Mouse (Mus musculus) G1E (cell line): ENCODE data around the gene Gm29427.

Source experiments
- CTCF ChIP-seq: IDR thresholded peaks from 2 replicates; pipeline ENCODE4 v1.5.1; 2012; ENCODE audit warnings: low read depth, low read length, inconsistent platforms, mixed read lengths
- GATA1 ChIP-seq: IDR thresholded peaks from 2 replicates; pipeline ENCODE4 v1.6.1; 2012; ENCODE audit warnings: borderline replicate concordance, low read length, inconsistent platforms, mixed read lengths
- POLR2AphosphoS5 ChIP-seq: IDR thresholded peaks from 2 replicates; pipeline ENCODE4 v1.6.1; 2012; ENCODE audit warnings: low read depth, low read length, inconsistent platforms; ENCODE audit not compliant: insufficient replicate concordance
- TAL1 ChIP-seq: conservative IDR thresholded peaks from 2 replicates; pipeline ENCODE4 v1.6.1; 2012; ENCODE audit warnings: low read depth, low read length, inconsistent platforms, mixed read lengths

DNA sequence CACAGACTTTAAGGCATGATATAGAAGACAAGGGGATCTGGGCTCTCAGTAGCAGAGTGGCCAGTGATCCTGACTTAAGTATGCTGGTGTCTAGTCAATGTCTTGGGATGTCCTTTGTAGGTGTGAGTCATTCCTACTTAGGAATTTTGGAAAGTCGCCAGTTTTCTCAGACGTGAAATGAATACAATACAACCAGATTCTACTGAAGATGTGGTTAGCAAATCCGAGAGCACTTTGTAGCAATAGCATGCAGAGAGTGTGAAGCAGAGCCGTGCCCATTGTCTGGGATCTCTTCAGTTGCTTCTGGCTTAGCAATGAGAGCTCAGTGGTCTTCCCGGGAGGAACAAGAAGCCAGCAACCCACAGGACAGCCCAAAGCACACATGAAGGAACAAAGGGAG, 18.9 kb upstream of the Gm29427 start:
- TF ChIP-seq CTCF (no peak), GATA1 (no peak), POLR2AphosphoS5 (no peak), TAL1 (no peak)
